Mouse (Mus musculus) limb, embryonic 14.5 days (tissue): ENCODE measurements around the gene Phf19. TPM values are rescaled to one million over a fixed set of nuclear protein-coding genes. Genes with fewer than 3 reads are reported as not detected.

Experiments used
- ATAC-seq: fragments of 200-750 bp; cut with Nextera tagmentation; 2 replicates; pipeline ENCODE4 v1.8.0; 2017; ENCODE audit warnings: low read depth, moderate number of reproducible peaks, moderate TSS enrichment; ENCODE audit not compliant: low FRiP score
- DNase-seq: peaks from one replicate; pipeline ENCODE4 v3.0.0-alpha.2; 2015; ENCODE audit warnings: low spot score
- H3K27ac ChIP-seq: fragments of 300-500 bp; sonication (generic); replicated peaks from 2 replicates; pipeline ENCODE4 v1.5.1; 2014; ENCODE audit warnings: low read depth, mild to moderate bottlenecking, low read length, moderate library complexity, mixed read lengths
- H3K27me3 ChIP-seq: fragments of 300-500 bp; sonication (generic); 2 replicates; pipeline ENCODE4 v1.6.1; 2014; ENCODE audit warnings: low read length, mixed read lengths; ENCODE audit not compliant: control insufficient read depth, insufficient read depth
- H3K36me3 ChIP-seq: fragments of 300-500 bp; sonication (generic); 2 replicates; pipeline ENCODE4 v1.6.1; 2014; ENCODE audit warnings: mild to moderate bottlenecking, low read length, moderate library complexity, mixed read lengths; ENCODE audit not compliant: control insufficient read depth, insufficient read depth
- H3K4me1 ChIP-seq: fragments of 300-500 bp; sonication (generic); 2 replicates; pipeline ENCODE4 v1.6.1; 2014; ENCODE audit warnings: antibody characterized with exemption, low read length, mixed read lengths; ENCODE audit not compliant: control insufficient read depth, insufficient read depth
- H3K4me2 ChIP-seq: fragments of 300-500 bp; sonication (generic); replicated peaks from 2 replicates; pipeline ENCODE4 v1.6.1; 2014; ENCODE audit warnings: low read depth, mild to moderate bottlenecking, low read length, moderate library complexity; ENCODE audit not compliant: severe bottlenecking
- H3K4me3 ChIP-seq: fragments of 300-500 bp; sonication (generic); replicated peaks from 2 replicates; pipeline ENCODE4 v1.5.1; 2014; ENCODE audit warnings: low read length
- H3K9ac ChIP-seq: fragments of 300-500 bp; sonication (generic); 2 replicates; pipeline ENCODE4 v1.6.1; 2014; ENCODE audit warnings: mild to moderate bottlenecking, low read depth, low read length, moderate library complexity; ENCODE audit not compliant: severe bottlenecking
- H3K9me3 ChIP-seq: fragments of 300-500 bp; sonication (generic); 2 replicates; pipeline ENCODE4 v1.6.1; 2016; ENCODE audit warnings: low read length; ENCODE audit not compliant: control insufficient read depth
- POLR2A ChIP-seq: fragments of 200-500 bp; IDR thresholded peaks from 2 replicates; pipeline ENCODE4 v1.8.0; 2012; ENCODE audit warnings: inconsistent platforms, mild to moderate bottlenecking, moderate library complexity, borderline replicate concordance; ENCODE audit not compliant: insufficient read depth, insufficient read length; ENCODE audit errors: extremely low read depth
- WGBS: fragments of 180-500 bp; shearing (Covaris S2); extraction: QIAGEN DNeasy Blood & Tissue Kit; methylation state at CpG from one replicate; pipeline ENCODE4 v1.1.7; 2014; 5-methylcytosine and 5-hydroxymethylcytosine counted together
- polyA plus RNA-seq, 2 experiments: library from polyadenylated mRNA; depleted of rRNA in 1 of 2; stranded (reverse) in 1 of 2; unstranded in 1 of 2; fragments of >200 nt; fragmentation: Nextera tagmentation in 1 of 2; extraction: Ambion mirVana in 1 of 2; gene quantifications; 2 replicates each; pipeline versions ENCODE4 v1.2.1 to v1.2.3; 2012 to 2014

The Phf19 gene
- polyA plus RNA-seq, 2 experiments = 8.0 to 8.7 TPM

DNA sequence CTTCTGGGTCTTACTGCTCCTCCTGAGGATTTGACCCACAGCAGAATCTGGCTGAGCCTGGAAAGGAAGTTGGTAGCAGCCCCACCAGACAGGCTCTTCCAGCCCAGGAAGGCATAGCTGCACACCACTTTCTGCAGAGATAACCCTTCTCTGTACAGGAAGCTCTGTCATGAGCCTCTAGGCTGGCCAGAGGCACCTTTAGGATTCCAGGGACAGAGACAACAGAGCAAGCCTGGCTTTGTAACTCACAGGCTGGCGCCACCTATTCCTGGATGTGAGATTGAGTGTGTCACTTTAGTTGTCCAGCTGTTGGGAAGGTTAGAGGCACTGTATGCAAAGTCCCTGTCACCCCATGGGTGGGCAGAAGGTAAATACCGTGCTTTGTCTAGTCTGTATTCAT lies 1.3 kb upstream of the Phf19 start:
- no peaks in the 10 kb centered on the region for H3K36me3 ChIP-seq
- H3K9ac ChIP-seq = no peak overlapping the region
- peaks cover 53% of the 10 kb centered on the region for H3K27me3 ChIP-seq
- H3K4me3 ChIP-seq = no peak overlapping the region
- no peak overlapping the region for H3K27ac ChIP-seq
- 53% methylated on average over 2 of the region's 2 CpGs for WGBS
- DNase-seq (no peak), ATAC-seq (no peak)
- TF ChIP-seq POLR2A = no peak
- H3K4me2 ChIP-seq = no peak overlapping the region
- 0 out of 2 replicates have a peak, but pooled peaks cover 3% of the 10 kb centered on the region for H3K4me1 ChIP-seq
- H3K9me3 ChIP-seq = no peaks in the 10 kb centered on the region

DNA sequence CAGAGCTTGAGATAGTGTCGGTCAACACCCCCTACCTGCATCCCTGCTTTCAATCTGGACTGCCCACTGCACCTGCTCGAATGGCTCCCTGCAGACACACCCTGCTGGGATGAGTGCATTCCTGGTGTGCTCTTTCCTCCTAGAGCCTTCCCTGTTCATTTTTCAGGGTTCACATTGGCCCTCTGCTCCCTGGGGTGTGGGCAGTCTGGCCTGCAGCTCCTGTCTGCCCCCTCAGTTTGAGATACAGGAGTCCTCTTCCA lies 927 bp upstream of the Phf19 start:
- peak overlapping the region; percentile 97 for H3K4me2 ChIP-seq
- no peaks in the 10 kb centered on the region for H3K36me3 ChIP-seq
- H3K4me3 ChIP-seq = no peak overlapping the region
- ATAC-seq (0 out of 2 replicates have a peak, but pooled peaks have one; percentile 5), DNase-seq (no peak)
- no peak overlapping the region for H3K27ac ChIP-seq
- H3K27me3 ChIP-seq = peaks cover 54% of the 10 kb centered on the region
- no peaks in the 10 kb centered on the region for H3K9me3 ChIP-seq
- WGBS = 7% methylated on average over 2 of the region's 2 CpGs
- TF ChIP-seq POLR2A = no peak
- no peak overlapping the region for H3K9ac ChIP-seq
- 0 out of 2 replicates have a peak, but pooled peaks cover 3% of the 10 kb centered on the region for H3K4me1 ChIP-seq

DNA sequence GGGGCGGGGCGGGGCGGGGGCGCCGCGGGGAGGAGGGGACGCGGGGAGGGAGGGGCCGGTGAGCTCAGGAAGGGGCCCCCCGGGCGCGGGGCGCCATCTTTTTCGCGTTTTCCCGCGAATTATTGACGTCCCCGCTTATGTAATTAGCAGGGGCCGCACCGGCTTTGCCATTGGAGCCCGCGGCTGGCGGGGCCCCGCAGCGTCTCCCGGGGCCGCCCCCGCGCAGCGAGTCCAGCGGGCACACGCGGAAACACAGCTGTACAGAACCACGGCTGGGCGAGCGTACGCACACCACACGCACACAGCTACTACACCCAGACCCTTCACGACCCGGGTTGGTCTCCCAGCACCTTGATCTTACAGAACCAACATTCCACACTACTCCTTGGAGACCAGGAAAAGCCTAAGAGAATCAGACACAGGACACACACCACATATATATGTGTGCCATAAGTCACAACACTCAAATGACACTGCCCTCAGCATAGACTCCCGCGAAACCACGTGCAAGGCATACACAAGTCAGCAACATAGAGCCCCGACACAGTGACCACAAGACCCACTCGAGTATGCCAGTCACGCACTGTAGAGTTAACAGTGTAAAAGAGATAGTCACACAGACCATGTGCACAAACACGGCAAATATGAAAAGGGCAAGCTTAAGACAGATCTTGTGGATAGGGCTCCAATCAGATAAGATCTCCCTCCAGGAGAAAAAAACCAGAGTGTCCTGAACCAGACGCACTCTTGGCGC lies 420 bp upstream of the Phf19 start:
- DNase-seq = peak; percentile 29
- Histone ChIP-seq H3K4me2 (peak overlapping the region; percentile 97), H3K9ac (peak overlapping the region; percentile 69), H3K9me3 (no peaks in the 10 kb centered on the region), H3K27me3 (peaks cover 59% of the 10 kb centered on the region), H3K27ac (no peak overlapping the region), H3K4me1 (0 out of 2 replicates have a peak, but pooled peaks cover 3% of the 10 kb centered on the region), H3K4me3 (peak overlapping the region; percentile 54), H3K36me3 (no peaks in the 10 kb centered on the region)
- 3% methylated on average over 41 of the region's 50 CpGs for WGBS
- ATAC-seq = peak; percentile 62; the same call in 1 of the 2 replicates
- TF ChIP-seq POLR2A = no peak

DNA sequence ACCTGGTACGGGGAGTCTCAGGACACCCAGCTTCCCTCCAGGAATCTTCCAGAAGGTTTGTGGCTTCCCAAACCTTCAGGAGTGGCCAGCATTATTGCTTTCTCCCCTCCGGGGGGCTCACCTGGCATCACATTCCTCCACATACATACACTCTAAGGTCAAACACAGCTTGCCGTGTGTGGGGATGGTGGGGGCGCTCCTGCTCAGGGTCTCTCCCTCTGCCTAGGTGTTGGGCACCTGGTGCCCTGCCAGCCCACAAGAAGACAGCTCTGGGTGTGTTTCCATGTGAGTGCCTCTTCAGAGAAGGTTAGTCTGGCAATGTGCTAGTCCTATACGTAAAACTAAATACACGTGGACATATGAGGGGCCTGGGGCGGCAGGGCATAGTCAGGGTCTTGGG lies 1.2 kb downstream of the Phf19 start:
- peaks cover 64% of the 10 kb centered on the region for H3K27me3 ChIP-seq
- H3K4me2 ChIP-seq = peak overlapping the region; percentile 97; the same call in 1 of the 2 replicates
- 36% methylated on average over 7 of the region's 7 CpGs for WGBS

DNA sequence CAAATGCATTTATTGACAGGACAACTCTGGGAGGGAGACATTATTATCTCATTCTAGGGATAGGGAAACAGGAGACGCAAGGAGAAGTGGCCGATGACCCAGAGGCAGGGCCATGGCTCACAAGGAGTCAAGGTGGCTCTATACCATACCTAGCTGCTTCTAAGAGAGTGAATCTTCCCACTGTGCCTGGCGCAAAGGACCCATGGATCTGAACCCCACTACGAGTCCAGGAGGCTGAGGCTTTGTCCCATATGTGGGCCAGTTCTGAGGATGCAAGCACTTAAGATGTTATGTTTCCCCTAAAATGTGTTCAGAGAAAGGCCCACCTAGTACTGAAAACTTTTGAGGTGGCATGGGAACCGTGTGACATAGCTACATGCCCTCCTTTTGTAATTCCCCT lies 2.0 kb downstream of the Phf19 start:
- 80% methylated on average over 5 of the region's 5 CpGs for WGBS
- DNase-seq (no peak), ATAC-seq (no peak)
- Histone ChIP-seq H3K27ac (no peak overlapping the region), H3K9ac (no peak overlapping the region), H3K4me1 (0 out of 2 replicates have a peak, but pooled peaks cover 3% of the 10 kb centered on the region), H3K4me2 (no peak overlapping the region), H3K4me3 (no peak overlapping the region), H3K27me3 (peaks cover 68% of the 10 kb centered on the region), H3K9me3 (no peaks in the 10 kb centered on the region), H3K36me3 (no peaks in the 10 kb centered on the region)
- no peak for TF ChIP-seq POLR2A

More for the DNA sequence above, 1.2 kb downstream of the Phf19 start:
- ATAC-seq = no peak
- Histone ChIP-seq H3K9ac (0 out of 2 replicates have a peak overlapping the region, but pooled peaks have one; percentile 69), H3K4me3 (peak overlapping the region; percentile 54), H3K4me1 (0 out of 2 replicates have a peak, but pooled peaks cover 3% of the 10 kb centered on the region), H3K36me3 (no peaks in the 10 kb centered on the region), H3K27ac (no peak overlapping the region), H3K9me3 (no peaks in the 10 kb centered on the region)
- TF ChIP-seq POLR2A = no peak
- no peak for DNase-seq
